Mouse (Mus musculus) liver, embryonic 13.5 days (tissue): ENCODE results near the gene Fem1b. TPM values are rescaled to one million over a fixed set of nuclear protein-coding genes. Genes with fewer than 3 reads are reported as not detected.
"Not testable (repeated sequence)": the region's sequence is repeated elsewhere in the genome, so short reads cannot be mapped to it uniquely, and the experiment has no call there.

Experiments
- ATAC-seq: fragments of 200-750 bp; cut with Nextera tagmentation; 2 replicates; pipeline ENCODE4 v1.8.0; 2017; ENCODE audit warnings: low read depth, mild to moderate bottlenecking, moderate number of reproducible peaks, moderate library complexity
- DNase-seq: peaks from one replicate; pipeline ENCODE4 v3.0.0; 2022
- H3K27ac ChIP-seq: fragments of 300-500 bp; sonication (generic); 2 replicates; pipeline ENCODE4 v1.5.1; 2015; ENCODE audit warnings: moderate library complexity, mild to moderate bottlenecking, inconsistent platforms
- H3K27me3 ChIP-seq: fragments of 300-500 bp; sonication (generic); 2 replicates; pipeline ENCODE4 v1.6.1; 2015; ENCODE audit warnings: mild to moderate bottlenecking, inconsistent platforms
- H3K36me3 ChIP-seq: fragments of 300-500 bp; sonication (generic); 2 replicates; pipeline ENCODE4 v1.6.1; 2015; ENCODE audit warnings: mild to moderate bottlenecking, inconsistent platforms
- H3K4me1 ChIP-seq: fragments of 300-500 bp; sonication (generic); replicated peaks from 2 replicates; pipeline ENCODE4 v1.6.1; 2015; ENCODE audit warnings: inconsistent platforms
- H3K4me2 ChIP-seq: fragments of 300-500 bp; sonication (generic); 2 replicates; pipeline ENCODE4 v1.6.1; 2015; ENCODE audit warnings: inconsistent platforms, mild to moderate bottlenecking, moderate library complexity
- H3K4me3 ChIP-seq: fragments of 300-500 bp; sonication (generic); replicated peaks from 2 replicates; pipeline ENCODE4 v1.5.1; 2015; ENCODE audit warnings: mild to moderate bottlenecking, inconsistent platforms
- H3K9ac ChIP-seq: fragments of 300-500 bp; sonication (generic); 2 replicates; pipeline ENCODE4 v1.6.1; 2015; ENCODE audit warnings: mild to moderate bottlenecking, inconsistent platforms
- H3K9me3 ChIP-seq: fragments of 300-500 bp; sonication (generic); replicated peaks from 2 replicates; pipeline ENCODE4 v1.6.1; 2016; ENCODE audit warnings: inconsistent platforms
- whole genome bisulfite sequencing: fragments of 180-500 bp; shearing (Covaris S2); methylation state at CpG from one replicate; pipeline ENCODE4 v1.1.7; 2015; ENCODE audit not compliant: insufficient replicate concordance; 5-methylcytosine and 5-hydroxymethylcytosine counted together
- polyA plus RNA-seq: library from polyadenylated mRNA; unstranded; fragments of >200 nt; fragmentation: Nextera tagmentation; extraction: Ambion mirVana; gene quantifications from 2 replicates; pipeline ENCODE4 v1.2.1, GENCODE M21; 2015

The Fem1b gene
- 9.4 and 12.4 TPM in 2 replicates for polyA plus RNA-seq

DNA sequence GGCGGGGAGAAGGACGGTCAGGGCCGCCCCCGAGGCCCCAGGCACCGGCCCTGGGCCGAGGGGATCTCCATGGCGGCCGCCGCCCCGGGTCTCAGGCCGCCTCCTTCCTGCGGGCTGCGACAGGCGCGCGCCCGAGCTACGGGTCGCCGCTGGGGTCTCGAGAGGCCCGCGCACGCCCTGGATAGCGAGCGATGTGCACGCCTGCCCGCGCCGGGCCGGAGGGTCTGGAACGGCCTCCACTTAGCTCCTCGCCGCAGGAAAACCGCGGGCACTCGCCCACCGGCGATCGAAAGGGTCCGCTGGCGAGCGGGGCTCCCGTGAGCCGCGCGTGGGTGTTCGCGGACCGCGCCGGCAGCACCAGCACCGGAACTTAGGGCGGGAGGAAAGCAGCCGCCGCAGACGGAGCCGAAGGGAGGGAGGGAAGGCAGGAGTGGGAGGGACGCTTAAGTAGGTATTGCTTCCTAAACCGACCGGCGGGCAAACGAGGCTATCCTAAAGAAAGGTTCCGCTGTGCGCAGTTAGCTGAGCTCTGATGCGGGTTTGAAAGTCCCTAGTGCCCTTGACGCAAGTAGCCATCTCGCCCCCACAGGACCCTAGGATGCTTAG is at the start of gene Fem1b:
Gene Fem1b (minus strand): TSS at position 419 of the 606 bp plus-strand sequence.
- WGBS = under 1% methylated on average over 65 of the region's 68 CpGs
- 0 out of 2 replicates have a peak, but pooled peaks cover 5% of the 10 kb centered on the region for H3K36me3 ChIP-seq
- peak within 1 kb of the TSS; percentile 97 for H3K9ac ChIP-seq
- peak within 1 kb of the TSS; percentile 87 for H3K4me3 ChIP-seq
- no peaks in the 10 kb centered on the region for H3K9me3 ChIP-seq
- peak within 1 kb of the TSS; percentile 92 for H3K4me2 ChIP-seq
- peak within 1 kb of the TSS; percentile 93 for H3K27ac ChIP-seq
- no peaks in the 10 kb centered on the region for H3K27me3 ChIP-seq
- H3K4me1 ChIP-seq = peaks cover 50% of the 10 kb centered on the region
- ATAC-seq (peak; percentile 82), DNase-seq (peak; percentile 82)

DNA sequence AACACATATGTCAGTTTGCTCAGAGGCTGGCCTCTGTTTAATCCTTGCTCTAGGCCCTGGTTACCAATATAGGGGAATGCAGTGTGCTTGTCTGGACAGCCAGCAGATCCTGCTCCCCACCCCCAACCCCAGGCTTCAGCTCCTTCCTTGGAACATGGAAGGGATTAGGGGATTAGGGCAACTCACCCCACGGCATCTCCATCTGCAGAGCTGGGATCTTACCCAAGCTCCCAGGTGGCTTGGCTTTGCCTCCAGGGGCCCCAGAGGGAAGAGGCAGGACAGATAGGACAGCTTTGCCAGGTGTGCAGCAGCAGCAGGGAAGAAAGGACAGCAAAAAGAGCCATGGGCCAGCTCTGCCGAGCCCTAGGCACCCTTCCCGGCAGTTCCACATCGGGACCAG is 49.1 kb upstream of the Fem1b start:
- Histone ChIP-seq H3K4me3 (no peak overlapping the region), H3K9ac (no peak overlapping the region), H3K4me1 (peaks cover 14% of the 10 kb centered on the region), H3K27ac (no peak overlapping the region), H3K27me3 (no peaks in the 10 kb centered on the region), H3K4me2 (no peak overlapping the region), H3K9me3 (no peaks in the 10 kb centered on the region), H3K36me3 (no peaks in the 10 kb centered on the region)
- ATAC-seq (no peak), DNase-seq (no peak)
- 59% methylated on average over 4 of the region's 4 CpGs for WGBS

DNA sequence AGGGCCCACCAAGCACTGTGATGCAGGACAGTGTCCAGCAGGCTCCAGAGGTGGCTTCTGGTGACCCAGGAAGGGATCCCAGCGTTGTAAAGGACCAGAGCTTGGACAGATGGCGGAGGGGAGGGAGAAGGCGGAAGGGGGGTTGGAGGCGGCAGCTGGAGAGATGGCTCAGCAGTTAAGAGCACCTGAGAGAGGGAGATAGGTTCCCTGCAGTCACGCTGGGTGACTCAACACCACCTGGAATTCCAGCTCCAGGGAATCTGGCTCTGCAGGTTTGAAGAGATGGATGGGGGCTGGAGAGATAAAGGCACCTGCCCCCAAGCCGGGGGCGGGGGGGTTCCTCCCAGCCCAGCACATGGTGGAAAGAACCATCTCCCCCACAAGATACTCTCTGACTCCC is 48.4 kb upstream of the Fem1b start:
- peaks cover 14% of the 10 kb centered on the region for H3K4me1 ChIP-seq
- H3K4me2 ChIP-seq, H3K36me3 ChIP-seq, H3K27ac ChIP-seq, H3K9ac ChIP-seq, DNase-seq, ATAC-seq, H3K9me3 ChIP-seq, H3K27me3 ChIP-seq, H3K4me3 ChIP-seq: not testable (repeated sequence)
- WGBS = 46% methylated on average over 7 of the region's 7 CpGs

DNA sequence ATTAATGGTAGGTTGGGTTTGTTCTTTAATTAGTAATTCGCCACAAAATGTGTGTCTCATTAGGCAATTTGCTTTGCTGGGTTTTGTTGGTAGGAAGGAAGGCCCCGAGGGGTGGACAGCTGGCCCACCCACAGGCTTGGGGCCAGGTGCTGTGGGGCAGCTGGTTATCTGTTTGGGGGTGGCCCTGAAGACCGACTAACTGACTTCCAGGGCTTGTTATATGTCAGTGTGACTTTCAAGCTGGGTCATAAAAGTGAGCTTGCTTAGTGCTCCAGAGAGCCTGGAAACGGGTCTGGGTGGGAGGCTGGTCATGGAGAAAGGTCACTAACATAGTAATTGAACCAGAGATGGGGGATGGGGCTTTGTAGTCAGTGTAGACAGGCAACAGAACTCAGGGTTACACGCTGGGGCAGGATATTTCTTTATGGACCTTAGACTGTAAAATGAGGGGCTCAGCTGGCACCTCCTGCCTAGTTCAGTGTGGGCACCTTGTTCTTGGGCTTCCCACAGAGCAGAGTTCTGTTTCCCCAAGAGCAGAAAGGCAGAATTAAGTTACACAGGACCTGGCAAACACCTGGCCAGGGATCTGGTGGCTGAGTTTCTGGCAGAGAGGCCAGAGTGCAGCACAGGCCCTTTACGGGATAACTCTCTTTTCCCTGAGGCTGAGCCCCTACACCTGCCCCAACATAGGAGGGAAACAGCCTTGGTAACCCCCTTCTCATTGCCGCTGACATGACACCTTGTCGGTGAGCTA is 46.7 kb upstream of the Fem1b start:
- no peak overlapping the region for H3K4me3 ChIP-seq
- no peaks in the 10 kb centered on the region for H3K9me3 ChIP-seq
- DNase-seq (no peak), ATAC-seq (no peak)
- H3K4me1 ChIP-seq = peaks cover 19% of the 10 kb centered on the region
- WGBS = 51% methylated on average over 8 of the region's 8 CpGs
- H3K27ac ChIP-seq = 0 out of 2 replicates have a peak overlapping the region, but pooled peaks have one; percentile 8
- no peaks in the 10 kb centered on the region for H3K27me3 ChIP-seq
- no peaks in the 10 kb centered on the region for H3K36me3 ChIP-seq
- H3K4me2 ChIP-seq = no peak overlapping the region
- no peak overlapping the region for H3K9ac ChIP-seq

DNA sequence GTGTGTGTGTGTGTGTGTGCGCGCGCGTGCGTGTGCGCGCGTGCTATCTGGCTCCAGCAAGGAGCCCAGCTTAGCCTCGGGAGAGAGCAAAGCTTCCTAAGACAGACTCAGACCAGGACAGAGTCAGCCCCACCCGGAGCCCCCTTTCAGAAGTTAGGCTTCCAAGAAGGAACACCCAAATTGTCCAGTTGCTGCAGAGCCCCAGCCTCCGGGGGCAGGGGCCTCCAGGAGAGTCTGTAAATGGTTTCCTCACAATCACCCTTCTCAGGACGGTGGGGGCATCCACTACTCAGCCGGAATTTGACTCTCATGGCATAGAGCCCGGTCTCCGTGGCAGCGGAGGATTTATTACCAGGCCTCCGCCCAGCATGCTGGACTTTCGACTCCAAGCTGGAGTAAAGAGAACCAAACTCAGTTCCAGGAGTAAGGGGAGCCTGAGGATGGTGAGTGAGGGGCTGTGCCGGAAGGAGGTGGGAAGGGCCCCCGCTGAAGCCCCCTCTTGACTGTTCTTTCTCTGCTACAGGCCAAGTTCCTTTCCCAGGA is 46.1 kb upstream of the Fem1b start, which contains the start of gene Calml4:
Gene Calml4 (plus strand): TSS at position 362 of the 543 bp plus-strand sequence.
- no peak within 1 kb of the TSS for H3K4me2 ChIP-seq
- H3K9me3 ChIP-seq = no peaks in the 10 kb centered on the region
- ATAC-seq (no peak), DNase-seq (no peak)
- H3K4me1 ChIP-seq = peaks cover 19% of the 10 kb centered on the region
- no peaks in the 10 kb centered on the region for H3K36me3 ChIP-seq
- no peak within 1 kb of the TSS for H3K4me3 ChIP-seq
- WGBS = 61% methylated on average over 18 of the region's 20 CpGs
- no peaks in the 10 kb centered on the region for H3K27me3 ChIP-seq
- H3K9ac ChIP-seq = no peak within 1 kb of the TSS
- H3K27ac ChIP-seq = peak within 1 kb of the TSS; percentile 8; the same call in 1 of the 2 replicates

DNA sequence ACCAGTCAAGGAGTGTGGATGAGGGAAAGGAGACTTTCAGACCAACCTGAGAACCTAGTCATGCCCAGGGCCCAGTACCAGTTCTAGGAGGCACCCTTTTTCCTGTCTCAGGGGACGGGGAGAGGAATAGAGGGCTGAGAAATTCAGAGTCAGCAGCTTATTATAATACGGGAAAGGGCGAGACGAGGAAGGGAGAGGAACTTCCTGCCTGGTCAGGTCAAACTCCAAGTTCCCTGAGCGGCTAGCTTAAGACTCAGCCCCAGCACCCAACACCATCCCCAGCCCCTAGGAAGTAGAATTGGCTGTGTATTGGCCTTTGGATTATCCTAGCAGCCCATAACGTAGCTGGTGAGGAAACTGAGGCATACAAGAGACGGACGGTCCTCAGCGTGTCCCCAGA is 45.5 kb upstream of the Fem1b start:
- H3K36me3 ChIP-seq = no peaks in the 10 kb centered on the region
- H3K27me3 ChIP-seq = no peaks in the 10 kb centered on the region
- no peak overlapping the region; the same call in 1 of the 2 replicates for H3K27ac ChIP-seq
- ATAC-seq = no peak
- 52% methylated on average over 9 of the region's 9 CpGs for WGBS
- H3K4me2 ChIP-seq = no peak overlapping the region
- no peaks in the 10 kb centered on the region for H3K9me3 ChIP-seq
- DNase-seq = no peak
- no peak overlapping the region for H3K4me3 ChIP-seq
- peaks cover 19% of the 10 kb centered on the region for H3K4me1 ChIP-seq
- H3K9ac ChIP-seq = no peak overlapping the region

DNA sequence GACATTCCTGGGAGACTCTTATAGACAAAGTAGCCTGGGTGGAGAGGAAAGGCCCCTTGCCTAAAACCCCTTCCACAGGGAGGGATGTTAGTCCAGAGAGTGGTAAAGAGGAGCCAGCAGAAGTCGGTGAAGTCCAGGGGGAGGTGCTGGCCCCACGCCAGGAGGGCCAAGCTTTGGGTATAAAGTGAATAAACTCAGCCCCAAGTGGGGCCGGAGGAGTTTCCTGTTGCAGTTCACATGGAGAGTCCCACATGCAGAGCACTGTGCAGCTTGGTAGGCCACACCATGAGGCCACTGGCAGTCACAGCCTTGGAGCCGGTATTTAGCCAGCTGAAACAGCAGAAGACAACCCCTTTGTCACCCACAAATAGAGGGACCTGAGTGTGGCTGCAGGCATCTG is 42.7 kb upstream of the Fem1b start:
- no peak overlapping the region for H3K4me3 ChIP-seq
- H3K4me2 ChIP-seq = no peak overlapping the region
- no peak for ATAC-seq
- no peak for DNase-seq
- H3K4me1 ChIP-seq = peaks cover 19% of the 10 kb centered on the region
- H3K36me3 ChIP-seq = peaks cover 17% of the 10 kb centered on the region
- H3K9me3 ChIP-seq = no peaks in the 10 kb centered on the region
- no peak overlapping the region for H3K27ac ChIP-seq
- WGBS = 59% methylated on average over 4 of the region's 4 CpGs
- no peaks in the 10 kb centered on the region for H3K27me3 ChIP-seq
- H3K9ac ChIP-seq = no peak overlapping the region

DNA sequence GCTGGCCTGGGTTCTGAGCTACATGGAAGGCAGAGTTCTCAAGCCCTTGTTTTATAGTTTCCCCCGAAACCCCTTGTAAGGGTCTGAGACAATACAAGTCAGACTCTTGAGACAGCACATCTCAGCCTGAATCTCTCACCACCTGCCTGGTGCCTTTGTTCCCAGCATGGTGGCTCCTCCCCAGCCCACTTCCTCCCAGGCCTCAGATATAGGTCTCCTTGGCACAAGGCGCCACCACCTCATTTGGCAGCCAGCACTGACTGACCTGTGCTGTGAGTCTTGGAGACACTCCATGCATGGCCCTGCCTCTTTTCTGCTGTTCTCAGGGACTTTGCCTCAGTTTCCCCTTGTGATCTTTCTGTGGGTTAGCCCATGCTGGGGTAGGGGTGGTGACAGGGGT is 39.8 kb upstream of the Fem1b start:
- 69% methylated on average over 2 of the region's 2 CpGs for WGBS
- peaks cover 27% of the 10 kb centered on the region for H3K36me3 ChIP-seq
- H3K4me2 ChIP-seq = no peak overlapping the region
- no peak for ATAC-seq
- H3K9ac ChIP-seq = no peak overlapping the region
- H3K9me3 ChIP-seq = no peaks in the 10 kb centered on the region
- no peak overlapping the region for H3K27ac ChIP-seq
- H3K4me1 ChIP-seq = peaks cover 15% of the 10 kb centered on the region
- no peak for DNase-seq
- no peak overlapping the region for H3K4me3 ChIP-seq
- no peaks in the 10 kb centered on the region for H3K27me3 ChIP-seq

DNA sequence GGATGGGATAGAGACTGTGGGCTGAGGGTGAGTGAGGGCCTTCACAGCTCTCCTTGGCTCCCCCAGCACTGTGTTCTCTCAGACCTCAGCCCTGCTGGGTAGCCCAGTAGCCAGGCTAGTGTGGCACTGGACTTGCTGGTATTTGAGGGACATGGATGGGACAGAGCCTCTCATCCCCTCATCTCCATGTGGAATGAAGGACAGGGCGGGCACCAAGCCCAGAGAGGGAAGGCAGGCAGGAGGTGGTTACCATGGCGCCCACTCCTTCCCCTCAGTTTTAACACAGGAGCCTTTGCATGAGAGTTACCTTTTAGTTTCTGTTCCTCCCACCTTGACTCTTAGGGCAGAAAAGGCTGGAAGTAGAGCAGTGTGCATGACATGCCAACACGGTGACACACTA is 36.9 kb upstream of the Fem1b start:
- Histone ChIP-seq H3K9me3 (no peaks in the 10 kb centered on the region), H3K4me1 (peaks cover 10% of the 10 kb centered on the region), H3K9ac (no peak overlapping the region), H3K27ac (no peak overlapping the region), H3K36me3 (peaks cover 35% of the 10 kb centered on the region), H3K27me3 (no peaks in the 10 kb centered on the region), H3K4me3 (no peak overlapping the region), H3K4me2 (no peak overlapping the region)
- ATAC-seq (no peak), DNase-seq (no peak)
- WGBS = 78% methylated on average over 3 of the region's 3 CpGs

DNA sequence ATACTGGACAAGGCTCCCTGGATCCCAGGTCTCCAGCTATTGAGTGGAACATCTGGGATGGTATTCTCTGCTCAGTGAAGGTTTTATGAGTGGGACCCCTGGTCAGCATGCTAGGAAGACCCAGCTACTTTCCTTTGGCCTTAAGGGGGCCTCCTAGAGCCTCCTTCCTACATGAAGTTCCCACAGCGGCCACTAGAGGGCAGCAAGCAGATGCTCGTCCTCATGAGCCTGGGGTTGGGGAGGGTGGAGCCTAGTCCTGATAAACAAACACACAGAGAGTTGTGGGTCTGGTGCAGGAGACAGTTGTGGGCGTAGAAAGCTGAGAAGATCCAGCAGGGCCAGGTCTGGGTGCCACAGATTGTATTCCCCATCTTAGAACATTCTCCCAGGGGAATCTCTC is 36.0 kb upstream of the Fem1b start:
- no peak overlapping the region for H3K4me2 ChIP-seq
- WGBS = 5% methylated on average over 3 of the region's 3 CpGs
- no peak overlapping the region for H3K9ac ChIP-seq
- peaks cover 35% of the 10 kb centered on the region for H3K36me3 ChIP-seq
- no peaks in the 10 kb centered on the region for H3K27me3 ChIP-seq
- ATAC-seq = peak; percentile 83
- DNase-seq = peak; percentile 76
- H3K9me3 ChIP-seq = no peaks in the 10 kb centered on the region
- peak overlapping the region; percentile 37; the same call in 1 of the 2 replicates for H3K27ac ChIP-seq
- no peak overlapping the region for H3K4me3 ChIP-seq
- H3K4me1 ChIP-seq = peaks cover 15% of the 10 kb centered on the region

DNA sequence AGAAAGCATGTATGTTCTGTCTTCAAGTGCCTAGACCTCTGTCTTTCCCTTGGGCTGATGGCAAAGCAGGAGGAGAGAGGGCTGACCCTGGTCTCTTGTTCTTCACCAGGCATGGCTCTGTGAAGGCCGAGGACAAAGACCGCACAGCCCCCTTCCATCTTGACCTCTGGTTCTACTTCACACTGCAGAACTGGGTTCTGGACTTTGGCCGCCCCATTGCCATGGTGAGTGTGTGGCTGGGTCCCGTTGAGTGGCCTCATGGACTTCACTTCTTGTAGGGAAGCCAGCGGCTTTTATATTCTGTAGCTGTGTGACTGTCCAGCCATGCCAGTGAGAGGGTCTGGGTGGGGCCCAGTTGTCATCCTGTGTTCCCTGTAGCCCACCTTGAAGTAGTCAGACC is 32.7 kb upstream of the Fem1b start:
- 79% methylated on average over 5 of the region's 5 CpGs for WGBS
- Histone ChIP-seq H3K4me1 (peaks cover 36% of the 10 kb centered on the region), H3K4me2 (no peak overlapping the region)

More for the DNA sequence above, 32.7 kb upstream of the Fem1b start:
- Histone ChIP-seq H3K36me3 (peaks cover 19% of the 10 kb centered on the region), H3K27me3 (no peaks in the 10 kb centered on the region), H3K9me3 (no peaks in the 10 kb centered on the region), H3K9ac (no peak overlapping the region), H3K27ac (no peak overlapping the region), H3K4me3 (no peak overlapping the region)
- DNase-seq (no peak), ATAC-seq (no peak)
